Mouse (Mus musculus) intestine, postnatal 0 days (tissue): ENCODE results near the gene Wscd2. TPM values are rescaled to one million over a fixed set of nuclear protein-coding genes. Genes with fewer than 3 reads are reported as not detected.

Experiments
- ATAC-seq: fragments of 200-750 bp; cut with Nextera tagmentation; 2 replicates; pipeline ENCODE4 v1.8.0; 2017; ENCODE audit warnings: mild to moderate bottlenecking, moderate TSS enrichment, moderate library complexity
- H3K27ac ChIP-seq: fragments of 300-500 bp; sonication (generic); 2 replicates; pipeline ENCODE4 v1.5.1; 2014; ENCODE audit warnings: mild to moderate bottlenecking, low read depth, low read length, moderate library complexity
- H3K27me3 ChIP-seq: fragments of 300-500 bp; sonication (generic); replicated peaks from 2 replicates; pipeline ENCODE4 v1.6.1; 2014; ENCODE audit warnings: low read length, mixed read lengths; ENCODE audit not compliant: control insufficient read depth, insufficient read depth
- H3K36me3 ChIP-seq: fragments of 300-500 bp; sonication (generic); 2 replicates; pipeline ENCODE4 v1.6.1; 2014; ENCODE audit warnings: mild to moderate bottlenecking, moderate library complexity; ENCODE audit not compliant: control insufficient read depth, insufficient read depth
- H3K4me1 ChIP-seq: fragments of 300-500 bp; sonication (generic); replicated peaks from 2 replicates; pipeline ENCODE4 v1.6.1; 2014; ENCODE audit warnings: antibody characterized with exemption, low read length, mixed read lengths; ENCODE audit not compliant: control insufficient read depth, insufficient read depth
- H3K4me2 ChIP-seq: fragments of 300-500 bp; sonication (generic); replicated peaks from 2 replicates; pipeline ENCODE4 v1.6.1; 2014; ENCODE audit warnings: low read depth, mild to moderate bottlenecking, moderate library complexity
- H3K4me3 ChIP-seq: fragments of 300-500 bp; sonication (generic); 2 replicates; pipeline ENCODE4 v1.5.1; 2014; ENCODE audit warnings: low read depth, low read length
- H3K9ac ChIP-seq: fragments of 300-500 bp; sonication (generic); 2 replicates; pipeline ENCODE4 v1.6.1; 2014; ENCODE audit warnings: mild to moderate bottlenecking, low read depth, low read length
- H3K9me3 ChIP-seq: fragments of 300-500 bp; sonication (generic); 2 replicates; pipeline ENCODE4 v1.6.1; 2016; ENCODE audit warnings: mixed run types; ENCODE audit not compliant: control insufficient read depth
- CTCF ChIP-seq: sonication (generic); IDR thresholded peaks from 2 replicates; pipeline ENCODE4 v1.5.1; 2016; ENCODE audit warnings: low read depth, mild to moderate bottlenecking, control low read depth, antibody characterized with exemption, moderate library complexity
- WGBS: fragments of 180-500 bp; shearing (Covaris S2); extraction: QIAGEN DNeasy Blood & Tissue Kit; methylation state at CpG from one replicate; pipeline ENCODE4 v1.1.7; 2014; 5-methylcytosine and 5-hydroxymethylcytosine counted together
- polyA plus RNA-seq: library from polyadenylated mRNA; unstranded; fragments of >200 nt; fragmentation: Nextera tagmentation; extraction: Ambion mirVana; gene quantifications from 2 replicates; pipeline ENCODE4 v1.2.1, GENCODE M21; 2015

Wscd2 gene
- polyA plus RNA-seq, 1 experiment from 2014 or later = 4.2 TPM

- no peak for TF ChIP-seq CTCF
- Histone ChIP-seq H3K27me3 (no peaks in the 10 kb centered on the region), H3K36me3 (no peaks in the 10 kb centered on the region), H3K4me3 (no peak overlapping the region), H3K27ac (no peak overlapping the region), H3K4me2 (no peak overlapping the region), H3K9me3 (no peaks in the 10 kb centered on the region), H3K9ac (no peak overlapping the region), H3K4me1 (no peaks in the 10 kb centered on the region)
- WGBS = 72% methylated on average over 12 of the region's 12 CpGs
- ATAC-seq = no peak
Measured at GRCm38 (mm10) chr5:113611771-113612233, 121.7 kb downstream of the Wscd2 start.

- H3K27me3 ChIP-seq = no peaks in the 10 kb centered on the region
- 91% methylated on average over 4 of the region's 4 CpGs for WGBS
- no peak overlapping the region for H3K4me3 ChIP-seq
- ATAC-seq = no peak
- no peaks in the 10 kb centered on the region for H3K36me3 ChIP-seq
- no peak for TF ChIP-seq CTCF
- H3K4me2 ChIP-seq = no peak overlapping the region
- H3K9me3 ChIP-seq = no peaks in the 10 kb centered on the region
- no peak overlapping the region for H3K9ac ChIP-seq
- no peak overlapping the region for H3K27ac ChIP-seq
- H3K4me1 ChIP-seq = no peaks in the 10 kb centered on the region
Measured at GRCm38 (mm10) chr5:113618716-113619115, 128.6 kb downstream of the Wscd2 start.

- Histone ChIP-seq H3K9me3 (no peaks in the 10 kb centered on the region), H3K4me3 (no peak overlapping the region), H3K4me1 (no peaks in the 10 kb centered on the region), H3K36me3 (no peaks in the 10 kb centered on the region), H3K27me3 (no peaks in the 10 kb centered on the region), H3K9ac (no peak overlapping the region), H3K27ac (no peak overlapping the region), H3K4me2 (no peak overlapping the region)
- ATAC-seq = no peak
- 90% methylated on average over 1 of the region's 1 CpGs for WGBS
- TF ChIP-seq CTCF = no peak
Measured at GRCm38 (mm10) chr5:113619151-113619550, 129.0 kb downstream of the Wscd2 start.

- no peak overlapping the region for H3K4me2 ChIP-seq
- 70% methylated on average over 16 of the region's 16 CpGs for WGBS
- no peaks in the 10 kb centered on the region for H3K27me3 ChIP-seq
Measured at GRCm38 (mm10) chr5:113620130-113620716, 130.1 kb downstream of the Wscd2 start.

GRCm38 (mm10) chr5:113620999-113621398 is 130.9 kb downstream of the Wscd2 start:
- WGBS = 61% methylated on average over 7 of the region's 7 CpGs
- Histone ChIP-seq H3K27ac (no peak overlapping the region), H3K4me1 (no peaks in the 10 kb centered on the region), H3K9ac (no peak overlapping the region), H3K36me3 (no peaks in the 10 kb centered on the region), H3K4me2 (no peak overlapping the region), H3K4me3 (no peak overlapping the region), H3K9me3 (no peaks in the 10 kb centered on the region), H3K27me3 (no peaks in the 10 kb centered on the region)
- no peak for ATAC-seq
- no peak for TF ChIP-seq CTCF

More at GRCm38 (mm10) chr5:113620130-113620716, 130.1 kb downstream of the Wscd2 start:
- no peak overlapping the region for H3K4me3 ChIP-seq
- ATAC-seq = no peak
- TF ChIP-seq CTCF = no peak
- H3K27ac ChIP-seq = no peak overlapping the region
- no peaks in the 10 kb centered on the region for H3K36me3 ChIP-seq
- no peaks in the 10 kb centered on the region for H3K4me1 ChIP-seq
- H3K9me3 ChIP-seq = no peaks in the 10 kb centered on the region
- no peak overlapping the region for H3K9ac ChIP-seq

GRCm38 (mm10) chr5:113623052-113623451 is 132.9 kb downstream of the Wscd2 start:
- no peak for TF ChIP-seq CTCF

More at GRCm38 (mm10) chr5:113623052-113623451, 132.9 kb downstream of the Wscd2 start:
- no peak overlapping the region for H3K27ac ChIP-seq
- no peak for ATAC-seq
- no peak overlapping the region for H3K9ac ChIP-seq
- no peaks in the 10 kb centered on the region for H3K36me3 ChIP-seq
- no peaks in the 10 kb centered on the region for H3K9me3 ChIP-seq
- H3K4me3 ChIP-seq = no peak overlapping the region
- no peaks in the 10 kb centered on the region for H3K27me3 ChIP-seq
- H3K4me2 ChIP-seq = no peak overlapping the region
- no peaks in the 10 kb centered on the region for H3K4me1 ChIP-seq
- 41% methylated on average over 2 of the region's 2 CpGs for WGBS
